Mouse (Mus musculus): ENCODE measurements around the gene Olfr111.
"Not testable (repeated sequence)": the region's sequence is repeated elsewhere in the genome, so short reads cannot be mapped to it uniquely, and the experiment has no call there.

The Olfr111 gene

GRCm38 (mm10) chr17:37507730-37508129 is at the start of gene Olfr111:
Gene Olfr111, plus strand, starts transcription at chr17:37508030.
- no peak for DNase-seq (ENCODE audit: low read depth, low spot score)

DNA sequence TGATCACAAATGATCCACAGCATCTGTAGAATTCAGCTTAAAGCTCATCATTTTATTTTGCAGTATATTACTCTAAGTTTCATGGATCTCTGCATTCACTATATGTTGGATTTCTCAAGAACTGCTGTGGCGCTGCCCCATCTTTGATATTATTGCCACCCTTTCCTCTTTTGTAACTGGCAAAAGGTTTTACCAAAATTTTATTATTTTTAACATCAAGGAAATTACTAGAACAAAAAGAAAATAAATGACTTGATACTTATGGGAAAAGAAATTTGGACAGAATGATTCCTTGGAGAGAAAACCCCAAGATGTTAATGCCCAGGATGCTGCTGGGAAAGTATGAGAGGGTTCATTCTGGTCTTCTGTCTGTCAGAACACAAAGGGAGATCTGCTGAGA is 49.2 kb upstream of the Olfr111 start, which contains the start of gene Olfr109:
Gene Olfr109 (plus strand): TSS at position 301 of the 400 bp plus-strand sequence.
- no peak for DNase-seq (ENCODE audit: low read depth, low spot score)

DNA sequence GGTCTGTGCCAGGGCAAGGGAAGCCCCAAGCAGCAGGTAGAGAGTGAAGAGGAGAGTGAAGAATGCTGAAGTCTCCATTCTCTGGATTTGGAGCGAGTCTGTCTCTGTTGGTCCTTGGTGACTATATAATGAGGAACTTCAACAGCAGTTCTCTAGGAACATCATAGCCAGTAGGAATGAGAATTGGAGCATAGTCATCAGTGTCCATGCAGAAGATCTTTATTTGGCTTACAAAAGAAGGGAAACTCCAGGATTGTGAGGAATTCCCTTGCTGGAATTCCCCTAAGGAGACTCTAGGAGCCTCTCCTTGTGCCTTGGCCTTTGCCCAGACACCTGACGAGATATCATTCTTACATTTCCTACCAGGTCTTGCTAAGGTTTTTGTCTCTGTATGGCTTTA is 24.4 kb upstream of the Olfr111 start, which contains the start of gene H2-M2:
Gene H2-M2 (minus strand): TSS at position 101 of the 400 bp plus-strand sequence.
- no peak for DNase-seq (ENCODE audit: low read depth, low spot score)

- no peak for DNase-seq (ENCODE audit: low read depth, low spot score)
Measured at GRCm38 (mm10) chr17:37491930-37492518, 15.8 kb upstream of the Olfr111 start, which contains the start of gene Olfr110. Gene Olfr110, plus strand, starts transcription at chr17:37492468.

DNA sequence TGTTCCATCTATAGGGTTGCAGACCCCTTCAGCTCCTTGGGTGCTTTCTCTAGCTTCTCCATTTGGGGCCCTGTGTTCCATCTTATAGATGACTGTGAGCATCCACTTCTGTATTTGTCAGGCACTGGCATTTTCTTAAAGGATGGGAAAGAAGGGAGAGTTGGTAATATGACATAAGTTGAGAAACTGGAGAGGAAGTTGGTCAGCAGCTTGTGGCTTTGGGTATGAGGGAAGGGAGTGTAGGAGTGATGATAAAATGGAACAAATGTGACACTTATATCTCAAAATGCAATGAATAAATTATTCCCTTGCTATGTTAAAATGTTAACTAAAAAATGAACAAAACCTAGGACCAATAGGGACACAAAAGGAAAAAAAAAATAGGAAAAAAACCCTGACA is 16.8 kb downstream of the Olfr111 start:
- DNase-seq (ENCODE audit: low read depth, low spot score): not testable (repeated sequence)

DNA sequence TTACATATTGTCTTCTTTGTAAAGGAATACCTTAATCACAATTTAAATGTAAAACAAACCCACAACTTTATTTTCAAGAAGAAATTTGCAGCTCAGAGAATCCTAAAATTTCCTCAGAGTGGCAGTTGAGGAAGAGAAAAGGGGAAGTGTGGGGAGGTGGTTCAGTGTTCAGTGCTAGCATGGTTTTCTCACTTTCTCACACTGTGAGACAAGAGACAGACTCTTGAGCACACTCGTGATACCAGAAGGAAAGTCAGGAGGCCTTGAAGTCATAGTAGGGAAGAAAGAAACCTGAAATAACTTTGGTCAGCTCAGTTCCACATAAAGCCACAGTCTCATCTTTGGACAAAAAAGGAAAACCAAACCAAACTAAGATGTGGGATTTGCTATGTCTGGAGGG is 17.6 kb downstream of the Olfr111 start:
- DNase-seq (ENCODE audit: low read depth, low spot score): not testable (repeated sequence)

GRCm38 (mm10) chr17:37535173-37535572 is 27.3 kb downstream of the Olfr111 start:
- no peak for DNase-seq (ENCODE audit: low read depth, low spot score)

DNA sequence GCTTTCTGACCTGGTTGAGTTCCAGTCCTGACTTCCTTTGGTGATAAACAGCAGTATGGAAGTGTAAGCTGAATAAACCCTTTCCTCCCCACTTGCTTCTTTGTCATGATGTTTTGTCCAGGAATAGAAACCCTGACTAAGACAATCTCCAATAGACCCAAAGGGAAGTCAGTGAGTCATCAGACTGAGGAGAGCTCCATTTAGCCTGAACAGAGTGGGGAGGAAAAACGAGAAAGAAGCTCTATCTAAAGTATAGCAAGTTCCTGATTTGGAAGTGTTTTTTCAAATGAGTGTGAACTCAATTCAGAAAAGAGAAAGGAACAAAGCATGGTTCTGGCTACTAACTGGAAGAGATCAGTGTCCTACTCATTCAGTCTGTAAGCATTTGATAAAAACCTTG is 30.6 kb downstream of the Olfr111 start:
- not testable (repeated sequence) for DNase-seq (ENCODE audit: low read depth, low spot score)

- no peak for DNase-seq (ENCODE audit: low read depth, low spot score)
Measured at GRCm38 (mm10) chr17:37541454-37542119, 33.8 kb downstream of the Olfr111 start.

- DNase-seq (ENCODE audit: low read depth, low spot score): no peak
Measured at GRCm38 (mm10) chr17:37543800-37544435, 36.1 kb downstream of the Olfr111 start.

GRCm38 (mm10) chr17:37558913-37559615 is 51.2 kb downstream of the Olfr111 start:
- DNase-seq (ENCODE audit: low read depth, low spot score): no peak

- DNase-seq (ENCODE audit: low read depth, low spot score): no peak
Measured at GRCm38 (mm10) chr17:37569351-37569750, 61.5 kb downstream of the Olfr111 start, which contains the start of gene Olfr112. Gene Olfr112, minus strand, starts transcription at chr17:37569451.

DNA sequence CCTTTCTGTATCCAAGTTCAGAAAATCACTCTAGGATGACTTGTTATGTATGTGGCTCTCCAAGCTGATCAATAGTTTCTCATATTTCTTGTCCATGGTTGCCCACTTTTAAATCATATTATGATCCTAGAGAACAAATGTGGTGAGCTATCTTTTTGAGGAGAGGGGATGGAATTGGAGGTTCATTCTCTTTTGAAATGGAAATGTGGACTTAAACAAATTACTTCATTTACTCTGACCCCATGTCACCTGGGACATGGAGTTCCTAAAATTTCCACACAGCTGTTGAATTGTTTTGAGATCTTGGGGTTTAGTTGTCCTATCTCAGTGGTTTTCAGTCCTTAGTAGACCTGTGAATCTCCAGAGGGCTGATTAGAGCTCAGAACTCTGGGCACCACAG is 69.7 kb downstream of the Olfr111 start, which contains the start of gene Olfr113:
Gene Olfr113 (minus strand): TSS at position 101 of the 400 bp plus-strand sequence.
- DNase-seq (ENCODE audit: low read depth, low spot score): no peak
